Mouse (Mus musculus) liver, adult 2 months (tissue): ENCODE results near the gene Tlx2.

Experiments
- CTCF ChIP-seq: fragments of 200-500 bp; IDR thresholded peaks from 2 replicates; pipeline ENCODE4 v1.5.1; 2011; ENCODE audit warnings: low read depth, low read length, control low read depth
- POLR2A ChIP-seq: fragments of 200-500 bp; IDR thresholded peaks from 2 replicates; pipeline ENCODE4 v1.6.1; 2011; ENCODE audit warnings: low read length, control low read depth; ENCODE audit not compliant: insufficient read depth; ENCODE audit errors: extremely low read depth

- TF ChIP-seq POLR2A (no peak), CTCF (peak; percentile 45; the same call in 1 of the 2 replicates)
Measured at GRCm38 (mm10) chr6:83101688-83102556, 31.8 kb upstream of the Tlx2 start.
